Mouse (Mus musculus) heart, embryonic 11.5 days (tissue): ENCODE results near the gene Rasgef1a. TPM values are rescaled to one million over a fixed set of nuclear protein-coding genes. Genes with fewer than 3 reads are reported as not detected.

Experiments used
- ATAC-seq: fragments of 200-750 bp; cut with Nextera tagmentation; replicated peaks from 2 replicates; pipeline ENCODE4 v1.8.0; 2017; ENCODE audit warnings: moderate library complexity; ENCODE audit not compliant: insufficient number of reproducible peaks, low FRiP score, low TSS enrichment
- H3K27ac ChIP-seq: fragments of 300-500 bp; sonication (generic); 2 replicates; pipeline ENCODE4 v1.5.1; 2014; ENCODE audit warnings: mild to moderate bottlenecking, low read depth, low read length
- H3K27me3 ChIP-seq: fragments of 300-500 bp; sonication (generic); 2 replicates; pipeline ENCODE4 v1.6.1; 2014; ENCODE audit warnings: mild to moderate bottlenecking, low read length, mixed read lengths; ENCODE audit not compliant: control insufficient read depth, insufficient read depth
- H3K36me3 ChIP-seq: fragments of 300-500 bp; sonication (generic); 2 replicates; pipeline ENCODE4 v1.6.1; 2014; ENCODE audit warnings: mild to moderate bottlenecking, low read length, moderate library complexity, mixed read lengths; ENCODE audit not compliant: control insufficient read depth, insufficient read depth
- H3K4me1 ChIP-seq: fragments of 300-500 bp; sonication (generic); 2 replicates; pipeline ENCODE4 v1.6.1; 2014; ENCODE audit warnings: low read length; ENCODE audit not compliant: control insufficient read depth, insufficient read depth
- H3K4me2 ChIP-seq: fragments of 300-500 bp; sonication (generic); 2 replicates; pipeline ENCODE4 v1.6.1; 2014; ENCODE audit warnings: mild to moderate bottlenecking, moderate library complexity
- H3K4me3 ChIP-seq: fragments of 300-500 bp; sonication (generic); 2 replicates; pipeline ENCODE4 v1.5.1; 2014; ENCODE audit warnings: low read depth, low read length
- H3K9ac ChIP-seq: fragments of 300-500 bp; sonication (generic); 2 replicates; pipeline ENCODE4 v1.6.1; 2014; ENCODE audit warnings: mild to moderate bottlenecking, low read depth, low read length, moderate library complexity
- H3K9me3 ChIP-seq: fragments of 300-500 bp; sonication (generic); replicated peaks from 2 replicates; pipeline ENCODE4 v1.6.1; 2016; ENCODE audit warnings: low read length; ENCODE audit not compliant: control insufficient read depth
- WGBS: fragments of 180-500 bp; shearing (Covaris S2); extraction: QIAGEN DNeasy Blood & Tissue Kit; methylation state at CpG from one replicate; pipeline ENCODE4 v1.1.7; 2014; ENCODE audit not compliant: insufficient replicate concordance; 5-methylcytosine and 5-hydroxymethylcytosine counted together
- polyA plus RNA-seq: library from polyadenylated mRNA; unstranded; fragments of >200 nt; fragmentation: Nextera tagmentation; extraction: Ambion mirVana; gene quantifications from 2 replicates; pipeline ENCODE4 v1.2.1, GENCODE M21; 2014

The Rasgef1a gene
- polyA plus RNA-seq, 1 experiment from 2014 or later = 0.49 TPM

DNA sequence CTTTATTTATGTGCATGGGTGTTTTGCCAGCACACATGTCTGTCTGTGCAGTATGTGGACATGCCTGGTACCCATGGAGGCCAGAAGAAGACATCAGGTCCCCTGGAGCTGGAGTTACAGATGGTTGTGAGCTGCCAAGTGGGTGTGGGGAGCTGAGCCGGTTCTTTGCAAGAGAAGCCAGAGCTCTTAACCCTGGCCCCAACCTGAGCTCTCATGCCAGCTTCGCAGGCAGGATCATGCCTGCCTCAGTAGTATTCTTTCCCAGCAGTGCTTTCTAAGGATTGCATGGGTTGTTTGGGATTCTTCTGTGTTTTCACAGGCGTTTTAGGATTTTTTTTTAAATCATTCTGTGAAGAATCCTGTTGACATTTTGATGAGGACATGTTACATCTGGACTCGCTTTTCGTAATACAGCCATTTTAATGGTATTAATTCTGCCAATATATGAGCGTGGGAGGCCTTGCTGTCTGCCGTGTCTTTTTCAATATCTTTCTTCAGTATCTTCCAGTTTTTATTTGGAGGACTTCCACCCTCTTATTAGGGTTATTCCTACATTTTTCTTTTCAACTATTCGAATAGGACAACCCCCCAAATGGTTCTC, 86.6 kb downstream of the Rasgef1a start:
- Histone ChIP-seq H3K4me2 (no peak overlapping the region), H3K9ac (no peak overlapping the region), H3K36me3 (no peaks in the 10 kb centered on the region), H3K27ac (no peak overlapping the region), H3K4me1 (no peaks in the 10 kb centered on the region), H3K27me3 (no peaks in the 10 kb centered on the region), H3K4me3 (no peak overlapping the region), H3K9me3 (no peaks in the 10 kb centered on the region)
- ATAC-seq = no peak
- WGBS = 72% methylated on average over 8 of the region's 8 CpGs

DNA sequence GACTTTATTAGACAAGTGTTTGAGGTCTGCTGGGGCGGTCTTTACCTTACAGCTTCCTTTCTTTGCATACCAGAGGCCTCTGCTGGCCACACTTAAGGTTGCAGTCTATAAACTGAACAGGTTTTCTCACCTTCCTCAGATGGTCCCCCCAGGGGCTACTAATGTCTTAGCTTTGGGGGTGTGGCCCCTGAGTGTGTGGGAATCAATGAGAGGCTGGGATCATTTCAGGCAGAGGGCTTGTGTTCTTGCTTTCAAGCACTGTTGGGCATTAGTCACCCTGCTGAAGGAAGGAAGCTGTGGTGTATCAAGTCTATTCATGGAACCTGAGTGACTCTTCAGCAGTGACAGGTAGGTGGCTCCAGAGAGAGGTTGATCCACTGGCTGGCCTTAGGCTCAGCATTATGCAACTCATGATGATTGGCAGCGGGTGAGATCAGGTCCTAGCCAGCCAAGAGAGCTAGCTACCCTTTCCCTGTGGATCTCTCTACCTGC, 88.1 kb downstream of the Rasgef1a start:
- ATAC-seq = no peak
- H3K9ac ChIP-seq = no peak overlapping the region
- no peaks in the 10 kb centered on the region for H3K4me1 ChIP-seq

GRCm38 (mm10) chr6:118111810-118112209, 100.6 kb downstream of the Rasgef1a start:
- Histone ChIP-seq H3K4me2 (no peak overlapping the region), H3K9me3 (no peaks in the 10 kb centered on the region), H3K27me3 (no peaks in the 10 kb centered on the region), H3K4me1 (no peaks in the 10 kb centered on the region), H3K36me3 (no peaks in the 10 kb centered on the region), H3K4me3 (no peak overlapping the region), H3K27ac (no peak overlapping the region), H3K9ac (no peak overlapping the region)
- no peak for ATAC-seq
- 53% methylated on average over 1 of the region's 1 CpGs for WGBS

More for the DNA sequence above, 88.1 kb downstream of the Rasgef1a start:
- no peaks in the 10 kb centered on the region for H3K9me3 ChIP-seq
- no peaks in the 10 kb centered on the region for H3K36me3 ChIP-seq
- no peak overlapping the region for H3K4me3 ChIP-seq
- no peak overlapping the region for H3K4me2 ChIP-seq
- H3K27ac ChIP-seq = no peak overlapping the region
- WGBS = 28% methylated on average over 2 of the region's 2 CpGs
- H3K27me3 ChIP-seq = no peaks in the 10 kb centered on the region

GRCm38 (mm10) chr6:118122767-118123166, 111.5 kb downstream of the Rasgef1a start:
- Histone ChIP-seq H3K36me3 (peaks cover 4% of the 10 kb centered on the region; the same call in 1 of the 2 replicates), H3K4me2 (no peak overlapping the region), H3K9me3 (no peaks in the 10 kb centered on the region), H3K4me3 (no peak overlapping the region), H3K27me3 (no peaks in the 10 kb centered on the region), H3K27ac (no peak overlapping the region), H3K4me1 (peaks cover 6% of the 10 kb centered on the region), H3K9ac (no peak overlapping the region)
- WGBS = 92% methylated on average over 1 of the region's 1 CpGs
- no peak for ATAC-seq

DNA sequence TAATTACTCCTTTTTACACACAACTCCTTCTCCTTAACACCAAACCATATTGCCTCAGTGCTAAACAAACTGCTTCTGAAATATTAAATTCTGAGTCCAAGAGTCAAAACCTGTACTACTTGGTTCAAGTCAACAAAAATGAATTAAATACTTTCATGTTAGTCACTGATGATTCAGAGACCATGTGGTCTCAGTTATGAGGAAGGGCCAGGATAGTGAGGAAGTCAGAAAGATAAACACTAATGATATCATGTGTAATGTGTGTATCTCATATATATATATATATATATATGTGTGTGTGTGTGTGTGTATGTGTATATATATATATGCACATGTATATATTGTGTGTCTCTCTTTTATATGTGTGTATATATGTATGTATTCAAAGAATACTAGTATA, 115.3 kb downstream of the Rasgef1a start:
- Histone ChIP-seq H3K4me2 (no peak overlapping the region), H3K27ac (no peak overlapping the region), H3K4me3 (no peak overlapping the region), H3K36me3 (peaks cover 4% of the 10 kb centered on the region; the same call in 1 of the 2 replicates), H3K9me3 (no peaks in the 10 kb centered on the region), H3K4me1 (peaks cover 15% of the 10 kb centered on the region), H3K9ac (no peak overlapping the region), H3K27me3 (no peaks in the 10 kb centered on the region)
- no peak for ATAC-seq

DNA sequence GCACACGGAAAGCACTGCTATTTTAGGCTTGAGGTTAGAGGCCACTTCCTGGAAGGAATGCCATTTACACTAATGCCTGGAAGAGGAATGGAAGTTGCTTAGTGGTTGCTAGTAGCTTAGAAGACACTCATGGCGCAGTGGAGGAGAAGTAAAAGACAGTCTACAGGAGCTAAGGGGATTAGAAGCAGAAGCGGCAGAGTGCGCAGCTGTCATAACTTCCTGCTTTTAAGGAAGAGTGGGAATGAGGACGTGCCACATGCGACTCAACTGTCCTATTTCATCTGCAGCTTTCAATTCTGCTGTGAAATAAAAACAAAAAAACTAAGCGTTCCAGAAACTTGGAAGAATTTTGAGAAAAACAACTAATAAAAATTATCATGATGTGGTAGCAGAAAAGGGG, 116.0 kb downstream of the Rasgef1a start:
- no peaks in the 10 kb centered on the region for H3K9me3 ChIP-seq
- H3K4me2 ChIP-seq = no peak overlapping the region
- H3K27me3 ChIP-seq = no peaks in the 10 kb centered on the region
- WGBS = 68% methylated on average over 7 of the region's 7 CpGs
- no peak for ATAC-seq
- H3K4me1 ChIP-seq = peaks cover 15% of the 10 kb centered on the region
- no peak overlapping the region for H3K27ac ChIP-seq
- H3K4me3 ChIP-seq = no peak overlapping the region
- no peak overlapping the region for H3K9ac ChIP-seq
- peaks cover 4% of the 10 kb centered on the region; the same call in 1 of the 2 replicates for H3K36me3 ChIP-seq

GRCm38 (mm10) chr6:118127827-118128487, 116.7 kb downstream of the Rasgef1a start:
- peak overlapping the region; percentile 36 for H3K4me2 ChIP-seq

DNA sequence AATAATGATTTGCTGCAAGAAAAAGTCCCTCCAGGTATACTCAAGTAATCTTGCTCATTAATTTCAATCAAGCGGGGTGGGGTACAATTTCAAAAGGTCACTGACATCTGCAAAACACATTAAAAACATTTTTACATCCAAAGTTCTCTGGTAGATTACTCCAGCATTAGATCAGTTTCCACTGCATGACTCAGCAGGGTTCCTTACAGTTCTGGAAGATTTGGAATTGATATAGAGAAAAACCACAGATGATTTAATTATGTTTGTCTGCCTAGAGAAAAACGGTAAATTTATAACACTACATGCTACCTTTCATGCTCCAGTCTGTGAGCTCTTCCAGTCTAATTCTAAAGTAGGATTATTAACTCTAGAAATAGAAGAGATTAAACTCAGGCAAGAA, 118.8 kb downstream of the Rasgef1a start:
- ATAC-seq = no peak
- Histone ChIP-seq H3K4me3 (no peak overlapping the region), H3K9ac (no peak overlapping the region), H3K27me3 (no peaks in the 10 kb centered on the region), H3K36me3 (no peaks in the 10 kb centered on the region), H3K27ac (no peak overlapping the region), H3K9me3 (no peaks in the 10 kb centered on the region), H3K4me1 (peaks cover 15% of the 10 kb centered on the region), H3K4me2 (no peak overlapping the region)
- WGBS = 80% methylated on average over 2 of the region's 2 CpGs

More at GRCm38 (mm10) chr6:118127827-118128487, 116.7 kb downstream of the Rasgef1a start:
- no peak overlapping the region for H3K4me3 ChIP-seq
- peaks cover 2% of the 10 kb centered on the region; the same call in 1 of the 2 replicates for H3K36me3 ChIP-seq
- no peaks in the 10 kb centered on the region for H3K27me3 ChIP-seq
- H3K27ac ChIP-seq = peak overlapping the region; percentile 22; the same call in 1 of the 2 replicates
- H3K4me1 ChIP-seq = peaks cover 15% of the 10 kb centered on the region
- 12% methylated on average over 6 of the region's 6 CpGs for WGBS
- no peak overlapping the region for H3K9ac ChIP-seq
- no peaks in the 10 kb centered on the region for H3K9me3 ChIP-seq
- ATAC-seq = no peak
